Mouse (Mus musculus): ENCODE data around the gene Ctss. TPM values are rescaled to one million over a fixed set of nuclear protein-coding genes. Genes with fewer than 3 reads are reported as not detected.
A peak's percentile ranks its signal among the peaks of the same experiment; 100 is the strongest.

Ctss gene
- total RNA-seq (2012; rRNA removed) (not detected in 2 replicates), polyA plus RNA-seq (2012; ENCODE audit: insufficient read depth in 1 of 2, insufficient read length in 2 of 2, low read depth in 1 of 2, low replicate concordance in 2 of 2, missing spikeins in 1 of 2) (not detected)

DNA sequence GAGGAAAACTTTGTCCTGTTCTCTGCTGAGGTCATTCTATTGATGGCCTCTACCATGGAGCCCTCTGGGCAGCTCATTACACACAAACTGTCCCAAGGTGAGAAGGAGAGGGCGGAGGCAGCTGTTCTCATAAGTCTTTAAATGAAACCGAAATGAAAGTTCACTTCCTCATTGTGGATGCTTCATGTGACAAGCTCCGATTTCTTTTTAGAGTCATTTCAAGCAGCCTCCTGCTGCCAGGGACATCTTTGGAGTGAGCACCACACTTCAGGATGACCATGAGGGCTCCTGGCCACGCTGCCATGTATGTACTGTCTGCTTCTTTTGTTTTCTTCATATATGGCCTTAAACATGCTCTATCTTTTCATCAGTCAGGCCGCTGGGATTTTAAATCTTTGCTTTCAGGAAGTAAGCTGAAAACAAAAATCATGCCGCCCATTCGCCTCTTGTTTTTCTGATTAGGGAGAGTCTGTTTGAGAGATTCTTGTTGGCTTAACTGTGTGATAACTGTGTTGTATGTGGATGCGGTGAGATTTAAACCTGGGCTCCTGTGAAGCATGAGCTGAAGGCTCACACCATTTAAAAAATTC is at the start of gene Ctss:
Gene Ctss (plus strand): TSS at position 165 of the 590 bp plus-strand sequence.
- H3K4me3 ChIP-seq (ENCODE audit: control insufficient read depth in 1 of 2, insufficient read depth in 1 of 2, low read depth in 2 of 2, low read length in 2 of 2): peak within 1 kb of the TSS in 1 of 2 experiments; percentile 5; a peak in 1 of 4 replicates
- DNase-seq (ENCODE audit: low read depth, low spot score): peak; percentile 64

DNA sequence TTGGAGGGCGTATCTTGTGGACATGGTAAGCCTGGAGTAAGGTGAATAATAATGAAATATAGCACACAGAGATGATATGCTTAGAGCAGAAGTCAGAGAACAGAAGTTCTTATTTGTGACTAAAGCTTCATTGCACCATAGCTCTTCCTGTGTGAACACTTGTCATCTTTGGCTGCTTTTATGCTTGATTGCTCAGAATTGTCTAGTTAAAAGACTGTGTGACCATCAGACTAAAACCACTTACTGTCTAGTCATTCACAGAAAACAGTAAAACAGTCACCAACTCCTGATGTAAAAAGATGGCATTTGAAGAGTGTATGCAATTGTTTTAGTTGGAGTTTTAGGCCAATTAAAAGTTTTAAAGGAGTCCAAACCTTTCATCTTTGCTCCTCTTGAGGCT is 47.6 kb upstream of the Ctss start:
- Histone ChIP-seq H3K9me3 (replicated peaks; ENCODE audit: insufficient read depth, low read length) (no peaks in the 10 kb centered on the region), H3K4me3 (ENCODE audit: control insufficient read depth in 1 of 2, insufficient read depth in 1 of 2, low read depth in 2 of 2, low read length in 2 of 2) (no peak overlapping the region), H3K4me1 (ENCODE audit: control insufficient read depth in 1 of 2, insufficient read depth in 2 of 2, low read length in 2 of 2) (no peaks in the 10 kb centered on the region; a peak in 1 of 4 replicates), H3K79me2 (ENCODE audit: control insufficient read depth, insufficient read depth, low read length, poor library complexity) (no peaks in the 10 kb centered on the region), H3K9ac (ENCODE audit: control insufficient read depth, low read depth, low read length, poor library complexity, severe bottlenecking) (no peak overlapping the region), H3K27ac (ENCODE audit: control insufficient read depth, low read depth, low read length) (no peak overlapping the region), H3K36me3 (ENCODE audit: control insufficient read depth in 1 of 2, insufficient read depth in 2 of 2, low read length in 2 of 2) (peaks cover 5 to 28% of the 10 kb centered on the region in 2 experiments; a peak in 3 of 4 replicates), H3K27me3 (ENCODE audit: control insufficient read depth in 1 of 2, insufficient read depth in 2 of 2, low read length in 2 of 2) (no peaks in the 10 kb centered on the region)
- no peak for DNase-seq (ENCODE audit: low read depth, low spot score)
- TF ChIP-seq POLR2A (IDR thresholded peaks at IDR 0.05; ENCODE audit: control insufficient read depth in 1 of 2, insufficient read depth in 1 of 2, low read depth in 1 of 2, low read length in 2 of 2, poor library complexity in 1 of 2) (no peak), MYC (IDR thresholded peaks at IDR 0.05; ENCODE audit: low read depth, low read length) (no peak), MAX (IDR thresholded peaks at IDR 0.05; ENCODE audit: low read length) (no peak), TBP (IDR thresholded peaks at IDR 0.05; ENCODE audit: low read depth, low read length) (0 out of 2 replicates have a peak, but pooled peaks have one; percentile 26), NELFE (IDR thresholded peaks at IDR 0.05; ENCODE audit: low read depth, low read length) (no peak)

More for the DNA sequence above, at the start of gene Ctss:
- Histone ChIP-seq H3K27ac (ENCODE audit: control insufficient read depth, low read depth, low read length) (no peak within 1 kb of the TSS), H3K36me3 (ENCODE audit: control insufficient read depth in 1 of 2, insufficient read depth in 2 of 2, low read length in 2 of 2) (no peaks in the 10 kb centered on the region; a peak in 1 of 4 replicates), H3K79me2 (ENCODE audit: control insufficient read depth, insufficient read depth, low read length, poor library complexity) (no peaks in the 10 kb centered on the region), H3K27me3 (ENCODE audit: control insufficient read depth in 1 of 2, insufficient read depth in 2 of 2, low read length in 2 of 2) (peaks cover 10 to 17% of the 10 kb centered on the region in 2 experiments), H3K9ac (ENCODE audit: control insufficient read depth, low read depth, low read length, poor library complexity, severe bottlenecking) (no peak within 1 kb of the TSS), H3K9me3 (replicated peaks; ENCODE audit: insufficient read depth, low read length) (no peaks in the 10 kb centered on the region), H3K4me1 (ENCODE audit: control insufficient read depth in 1 of 2, insufficient read depth in 2 of 2, low read length in 2 of 2) (peaks cover 0 to 3% of the 10 kb centered on the region in 2 experiments; a peak in 2 of 4 replicates)
- TF ChIP-seq SIN3A (IDR thresholded peaks at IDR 0.05; ENCODE audit: low read length) (peak; percentile 46; the same call in 1 of the 2 replicates), USF2 (IDR thresholded peaks at IDR 0.05; ENCODE audit: borderline replicate concordance in 1 of 2, insufficient read depth in 1 of 2, low read depth in 1 of 2, low read length in 2 of 2) (no peak), GATA1 (IDR thresholded peaks at IDR 0.05; ENCODE audit: low read depth, low read length) (peak; percentile 51), ZNF384 (IDR thresholded peaks at IDR 0.05; ENCODE audit: low read depth, low read length) (no peak), NELFE (IDR thresholded peaks at IDR 0.05; ENCODE audit: low read depth, low read length) (no peak), MXI1 (IDR thresholded peaks at IDR 0.05; ENCODE audit: low read depth, low read length) (peak; percentile 75), ZMIZ1 (IDR thresholded peaks at IDR 0.05; ENCODE audit: low read depth, low read length) (no peak), BHLHE40 (IDR thresholded peaks at IDR 0.05; ENCODE audit: borderline replicate concordance, low read depth, low read length) (peak; percentile 65; the same call in 1 of the 2 replicates), ETS1 (IDR thresholded peaks at IDR 0.05; ENCODE audit: low read depth, low read length) (no peak), TBP (IDR thresholded peaks at IDR 0.05; ENCODE audit: low read depth, low read length) (no peak), SMC3 (IDR thresholded peaks at IDR 0.05; ENCODE audit: low read depth, low read length) (no peak), ZKSCAN1 (IDR thresholded peaks at IDR 0.05; ENCODE audit: low read depth, low read length) (no peak), POLR2AphosphoS5 (IDR thresholded peaks at IDR 0.05; ENCODE audit: borderline replicate concordance, low read depth, low read length) (no peak), CTCF (IDR thresholded peaks at IDR 0.05 in 2 of 3, conservative IDR thresholded peaks at IDR 0.05 in 1 of 3; ENCODE audit: control insufficient read depth in 1 of 3, insufficient read depth in 1 of 3, low read depth in 2 of 3, low read length in 3 of 3, poor library complexity in 1 of 3, severe bottlenecking in 1 of 3) (no peak), ELF1 (IDR thresholded peaks at IDR 0.05; ENCODE audit: low read depth, low read length) (no peak), RAD21 (IDR thresholded peaks at IDR 0.05; ENCODE audit: low read depth, low read length) (no peak), EP300 (IDR thresholded peaks at IDR 0.05; ENCODE audit: low read depth in 1 of 2, low read length in 2 of 2) (peak in 1 of 2 experiments; percentile 34; a peak in 2 of 4 replicates), MAFK (IDR thresholded peaks at IDR 0.05; ENCODE audit: borderline replicate concordance, low read depth, low read length) (no peak), MYB (IDR thresholded peaks at IDR 0.05; ENCODE audit: low read depth, low read length) (no peak), UBTF (IDR thresholded peaks at IDR 0.05; ENCODE audit: borderline replicate concordance, insufficient read depth, low read depth, low read length) (no peak), E2F4 (IDR thresholded peaks at IDR 0.05; ENCODE audit: borderline replicate concordance, low read depth, low read length) (no peak), POLR2AphosphoS2 (IDR thresholded peaks at IDR 0.05; ENCODE audit: low read length) (no peak), ZC3H11A (IDR thresholded peaks at IDR 0.05; ENCODE audit: low read depth, low read length) (no peak), GABPA (IDR thresholded peaks at IDR 0.05; ENCODE audit: low read depth, low read length) (no peak), CHD1 (IDR thresholded peaks at IDR 0.05; ENCODE audit: low read depth, low read length) (no peak), MEF2A (IDR thresholded peaks at IDR 0.05; ENCODE audit: extremely low read depth, insufficient replicate concordance, low read depth, low read length, poor library complexity, severe bottlenecking) (no peak), TCF12 (IDR thresholded peaks at IDR 0.05; ENCODE audit: low read depth, low read length) (0 out of 2 replicates have a peak, but pooled peaks have one; percentile 19), TAL1 (IDR thresholded peaks at IDR 0.05; ENCODE audit: low read length) (no peak), JUND (IDR thresholded peaks at IDR 0.05; ENCODE audit: low read depth, low read length) (no peak), CHD2 (IDR thresholded peaks at IDR 0.05; ENCODE audit: low read length) (no peak), MYC (IDR thresholded peaks at IDR 0.05; ENCODE audit: low read depth, low read length) (no peak), USF1 (IDR thresholded peaks at IDR 0.05; ENCODE audit: low read depth, low read length) (peak; percentile 34; the same call in 1 of the 2 replicates), MAX (IDR thresholded peaks at IDR 0.05; ENCODE audit: low read length) (no peak), POLR2A (IDR thresholded peaks at IDR 0.05; ENCODE audit: control insufficient read depth in 1 of 2, insufficient read depth in 1 of 2, low read depth in 1 of 2, low read length in 2 of 2, poor library complexity in 1 of 2) (no peak), NRF1 (IDR thresholded peaks at IDR 0.05; ENCODE audit: insufficient read depth, low read depth, low read length, poor library complexity, severe bottlenecking) (no peak), RCOR1 (IDR thresholded peaks at IDR 0.05; ENCODE audit: low read depth, low read length) (peak; percentile 100)
